Mouse (Mus musculus): ENCODE data around the gene Tmem115.

The Tmem115 gene

DNA sequence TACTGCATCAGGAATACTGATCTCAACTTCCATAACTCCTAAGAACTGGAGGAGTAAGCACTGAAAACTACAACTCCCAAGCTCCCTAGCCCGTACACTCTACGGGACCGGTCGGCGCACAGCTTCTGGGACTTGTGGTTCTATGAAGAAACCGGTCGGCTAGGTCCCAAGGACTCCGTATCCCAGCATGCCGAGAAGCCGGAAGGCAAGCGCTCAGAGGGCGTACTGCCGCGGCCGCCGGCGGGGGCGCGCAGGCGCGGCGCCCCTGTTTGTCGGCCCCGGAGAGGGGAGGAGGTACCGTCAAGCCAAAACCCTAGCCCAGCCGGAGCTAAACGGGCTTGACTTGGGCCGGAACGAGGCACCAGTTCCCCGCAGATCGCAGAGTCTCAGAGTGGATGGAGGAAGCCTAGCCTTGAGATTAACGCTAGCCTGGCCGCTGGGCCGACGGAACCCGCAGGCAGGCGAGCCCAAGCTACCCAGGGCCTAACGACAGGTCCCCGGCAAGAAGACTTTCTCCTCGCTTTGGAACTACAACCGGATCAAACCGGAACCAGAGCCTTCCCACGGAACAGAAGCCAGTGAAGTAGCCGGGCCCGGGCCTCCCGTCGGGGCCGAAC is at the start of gene Tmem115:
Tmem115 (plus strand) TSS at position 155 of the 617 bp plus-strand sequence.
- peak; percentile 98 for DNase-seq (ENCODE audit: extremely low read depth, insufficient read length, low spot score)

DNA sequence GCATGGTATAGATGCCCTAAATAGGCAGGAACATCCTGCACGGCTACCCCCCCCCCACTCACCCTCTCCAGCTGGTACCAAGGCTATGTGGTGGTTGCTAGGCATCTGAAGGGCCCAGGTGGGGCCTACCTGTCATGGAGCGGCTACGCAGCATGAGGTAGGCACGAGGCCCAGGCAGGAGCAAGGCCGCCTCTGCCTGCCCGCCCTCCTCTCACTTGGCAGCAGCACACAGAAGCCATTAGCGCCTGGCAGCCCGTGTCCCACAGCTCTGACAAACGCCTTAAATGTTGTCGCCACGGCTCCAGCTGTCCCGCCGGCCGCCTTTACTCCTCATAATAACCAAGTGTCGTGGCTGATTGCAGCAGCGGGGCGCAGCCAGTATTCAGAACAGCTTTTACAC is 49.4 kb upstream of the Tmem115 start:
- no peak for DNase-seq (ENCODE audit: extremely low read depth, insufficient read length, low spot score)

DNA sequence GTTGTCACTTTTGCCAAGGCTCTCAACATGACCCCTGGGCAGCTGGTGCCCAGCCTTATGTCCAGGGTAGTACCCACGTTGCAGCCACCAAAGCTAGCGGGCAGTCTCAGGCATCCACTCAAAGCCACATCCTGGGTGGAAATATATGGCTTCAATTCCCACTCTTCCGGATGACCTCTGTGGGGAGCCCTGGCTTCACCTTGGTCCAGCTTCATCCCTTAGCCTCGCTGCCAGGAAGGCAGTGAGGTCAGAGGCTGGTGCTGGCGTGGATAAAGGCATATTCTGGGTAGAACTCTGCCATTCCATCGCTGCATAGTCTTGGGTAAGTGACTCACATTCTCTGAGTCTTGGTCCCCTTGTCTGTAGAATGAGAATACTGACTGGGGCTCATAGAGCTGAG is 49.0 kb upstream of the Tmem115 start:
- no peak for DNase-seq (ENCODE audit: extremely low read depth, insufficient read length, low spot score)

DNA sequence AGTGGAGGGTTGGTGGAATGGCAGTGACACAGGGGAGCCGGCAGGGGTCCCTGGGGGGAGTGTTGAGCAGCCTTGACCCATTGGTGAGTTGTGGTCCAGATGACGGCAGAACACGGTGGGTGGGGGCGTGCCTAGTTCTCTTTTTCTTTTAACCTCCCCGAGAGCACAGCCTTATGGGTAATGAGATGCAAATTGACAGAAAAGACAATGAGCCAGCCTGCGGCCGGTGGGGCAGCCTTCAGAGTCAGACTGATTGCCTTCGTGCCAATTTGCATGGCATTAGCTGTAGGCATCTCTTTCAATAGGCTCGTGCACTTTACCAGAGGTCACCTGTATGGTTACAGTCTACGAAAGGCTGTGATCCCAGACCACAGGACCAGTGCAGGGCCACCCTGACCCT is 47.7 kb upstream of the Tmem115 start:
- no peak for DNase-seq (ENCODE audit: extremely low read depth, insufficient read length, low spot score)

DNA sequence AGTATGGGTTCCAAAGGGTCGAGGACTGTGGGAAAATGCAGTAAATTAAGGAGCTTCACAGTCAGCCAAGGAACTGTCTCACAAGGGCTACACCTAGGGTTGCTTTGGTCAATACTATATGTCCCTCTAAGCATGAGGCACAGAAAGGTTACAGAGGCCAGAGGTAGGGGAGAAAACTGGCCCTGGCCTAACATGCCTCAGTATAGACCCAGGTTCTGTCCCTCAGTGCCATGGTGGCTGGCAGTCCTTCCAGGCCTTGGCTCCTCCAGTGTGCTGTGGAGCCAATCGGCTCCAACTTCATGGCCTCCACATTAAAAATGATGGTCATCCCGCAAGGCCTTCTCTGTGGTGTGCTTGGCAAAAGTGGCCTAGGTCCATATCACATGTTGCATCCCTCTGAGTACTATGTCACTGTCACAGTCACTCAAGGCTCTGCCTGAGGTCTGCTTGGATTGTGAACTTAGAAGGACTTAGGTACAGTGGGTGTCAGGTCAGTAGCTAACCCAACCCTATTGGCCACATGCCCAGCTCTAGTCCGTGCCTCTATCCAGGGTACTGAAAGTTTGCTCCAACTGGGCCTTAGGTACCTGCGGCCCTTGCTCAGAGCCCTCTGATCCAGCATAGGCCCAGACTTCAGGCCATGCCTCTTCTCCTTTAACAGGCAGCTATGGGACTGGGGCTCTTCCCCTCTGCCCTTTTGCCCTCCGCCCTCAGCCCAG is 47.1 kb upstream of the Tmem115 start:
- DNase-seq (ENCODE audit: extremely low read depth, insufficient read length, low spot score) = no peak

DNA sequence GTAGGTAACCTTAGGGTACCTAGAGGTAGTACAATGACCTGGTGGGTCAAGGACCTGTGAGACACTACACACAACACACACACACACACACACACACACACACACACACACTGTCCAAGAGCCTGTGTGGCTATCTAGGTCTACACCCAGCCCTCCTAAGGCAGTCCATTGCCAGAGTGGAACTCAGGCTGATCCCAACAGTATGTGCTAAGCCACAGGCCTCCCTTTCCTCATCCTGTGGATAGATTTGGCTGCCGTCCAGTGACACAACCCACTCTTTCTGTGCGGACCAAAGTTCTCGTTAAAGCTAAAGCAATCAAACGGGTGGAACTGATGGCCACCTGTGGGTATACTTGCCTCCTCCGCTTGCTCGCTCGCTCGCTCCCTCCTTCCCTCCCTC is 43.6 kb upstream of the Tmem115 start:
- DNase-seq (ENCODE audit: extremely low read depth, insufficient read length, low spot score) = no peak

DNA sequence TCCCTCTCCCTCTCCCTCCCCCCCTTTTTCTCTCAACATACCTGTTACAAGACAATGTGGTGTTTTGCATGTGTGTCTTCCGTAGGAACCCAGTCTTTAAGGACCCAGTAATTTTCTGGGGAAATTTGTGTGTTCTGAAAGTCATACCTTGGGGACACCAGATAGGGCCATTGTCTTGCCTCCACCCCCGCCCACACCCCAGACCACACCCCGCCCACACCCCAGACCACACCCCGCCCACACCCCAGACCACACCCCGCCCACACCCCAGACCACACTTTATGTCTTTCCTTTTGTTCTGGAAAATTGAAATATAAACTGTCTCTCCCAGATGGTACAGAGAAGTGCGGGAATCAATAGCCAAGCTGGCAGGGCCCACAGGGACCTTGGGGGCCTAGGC is 43.1 kb upstream of the Tmem115 start:
- DNase-seq (ENCODE audit: extremely low read depth, insufficient read length, low spot score) = no peak

DNA sequence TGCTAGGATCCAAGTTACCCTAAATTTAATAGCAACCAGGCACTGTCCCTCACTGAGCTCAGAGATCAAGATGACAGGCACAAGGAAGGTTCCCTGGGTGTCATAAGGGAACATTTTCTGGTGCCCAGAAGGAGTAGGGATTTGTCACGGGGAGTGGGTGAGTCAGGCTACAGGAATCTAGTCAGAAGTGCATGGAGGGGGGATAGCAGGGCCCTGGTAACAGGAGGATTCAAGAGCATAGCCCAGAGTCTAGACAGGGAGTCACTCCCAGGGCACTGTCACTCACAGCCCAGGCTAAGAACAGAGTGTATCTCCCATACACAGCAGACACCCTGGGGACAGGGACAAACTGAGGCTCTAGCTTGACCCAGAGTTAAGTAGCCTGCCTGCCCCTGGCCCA is 40.2 kb upstream of the Tmem115 start:
- peak; percentile 55 for DNase-seq (ENCODE audit: extremely low read depth, insufficient read length, low spot score)

DNA sequence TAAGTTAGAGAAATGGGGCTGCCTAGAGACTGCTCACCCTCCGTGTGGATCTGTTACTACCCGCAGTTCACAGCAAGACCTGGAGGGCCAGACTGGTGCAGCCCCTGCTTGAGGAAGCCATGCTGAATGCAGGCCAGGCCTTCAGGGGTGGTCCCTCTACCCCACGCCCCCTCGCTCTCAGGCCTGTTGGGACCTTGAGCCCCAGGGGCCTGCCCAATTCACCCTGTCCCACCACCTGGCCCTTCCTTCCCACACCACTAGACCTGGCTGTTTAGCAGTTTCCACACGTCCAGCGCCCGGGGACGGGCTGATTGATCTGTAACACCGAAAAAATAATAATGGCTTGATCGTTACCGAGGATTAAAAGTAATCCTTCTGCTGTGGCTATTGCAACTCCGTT is 39.5 kb upstream of the Tmem115 start:
- no peak for DNase-seq (ENCODE audit: extremely low read depth, insufficient read length, low spot score)

DNA sequence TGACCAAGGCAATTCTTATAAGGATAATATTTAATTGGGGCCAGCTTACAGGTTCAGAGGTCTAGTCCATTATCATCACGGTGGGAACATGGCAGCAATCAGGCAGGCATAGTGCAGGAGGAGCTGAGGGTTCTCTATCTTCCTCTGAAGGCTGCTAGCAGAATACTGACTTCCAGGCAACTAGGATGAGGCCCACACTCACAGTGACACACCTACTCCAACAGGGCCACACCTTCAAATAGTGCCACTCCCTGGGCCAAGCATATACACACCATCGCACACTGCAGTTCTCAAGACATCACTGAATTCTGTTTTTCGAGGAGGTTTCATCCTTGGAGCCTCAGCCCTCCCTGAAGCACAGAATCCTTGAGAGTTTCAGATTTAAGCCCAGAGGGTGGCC is 37.4 kb upstream of the Tmem115 start:
- no peak for DNase-seq (ENCODE audit: extremely low read depth, insufficient read length, low spot score)

DNA sequence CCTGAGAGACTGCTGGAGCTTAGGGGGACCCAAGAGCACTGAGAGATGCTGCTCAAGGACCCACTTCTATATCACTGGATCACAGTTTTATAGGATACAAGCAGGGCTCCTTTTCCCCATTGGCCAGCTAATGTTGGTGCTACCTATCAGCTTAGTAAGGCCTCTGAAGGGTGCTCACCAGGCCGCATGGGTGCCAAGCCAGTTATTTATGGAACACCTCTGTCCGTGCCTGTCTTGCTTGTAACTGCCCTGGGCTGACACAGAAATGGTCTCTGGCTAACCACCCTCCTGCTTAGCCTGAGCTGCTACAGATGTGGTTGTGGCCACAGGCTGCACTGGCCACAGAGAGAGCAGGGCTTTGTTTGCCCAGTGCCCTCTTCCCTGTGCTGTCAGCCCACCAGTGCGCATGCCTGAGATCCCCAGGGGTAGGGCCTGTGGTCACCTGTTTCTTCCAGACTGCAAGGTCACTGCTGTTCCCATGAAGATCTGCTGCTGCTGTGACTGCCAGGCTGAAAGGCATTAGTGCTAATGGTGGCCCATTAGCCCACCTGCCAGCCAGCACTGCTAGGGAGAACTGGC is 32.9 kb upstream of the Tmem115 start:
- no peak for DNase-seq (ENCODE audit: extremely low read depth, insufficient read length, low spot score)

DNA sequence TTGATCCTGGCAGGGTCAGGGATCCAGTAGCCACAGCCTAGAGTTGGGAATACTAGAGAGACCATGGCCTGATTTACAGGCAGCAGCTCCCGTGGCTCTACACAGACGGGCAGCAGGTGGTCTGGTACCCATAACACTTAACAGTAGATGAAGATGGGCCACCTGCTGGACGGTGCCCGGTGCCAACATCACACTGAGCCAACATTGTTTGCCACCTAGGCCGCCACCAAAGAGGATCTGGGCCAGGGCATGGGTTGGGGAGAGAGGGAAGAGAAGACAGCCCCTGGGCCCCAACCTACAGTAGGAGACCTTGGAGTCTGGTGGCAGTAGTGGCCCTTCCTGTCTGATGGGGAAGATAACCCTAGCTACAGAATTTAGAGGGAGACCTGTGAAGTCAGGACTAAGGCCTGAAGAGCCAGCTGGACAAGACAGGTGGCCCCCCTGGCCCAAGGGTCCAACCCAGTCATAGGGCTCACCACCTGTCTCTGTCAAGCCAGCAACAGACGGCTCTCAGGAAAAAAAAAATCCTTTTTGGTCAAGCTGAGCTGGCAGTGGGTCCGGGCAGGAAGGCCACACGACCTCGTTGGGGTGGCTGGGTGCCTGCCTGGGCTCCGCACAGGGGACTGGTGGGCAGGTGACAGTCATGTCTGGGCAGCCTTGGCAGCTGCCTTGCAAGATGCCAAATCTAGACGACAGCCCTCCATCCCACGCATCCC is 31.5 kb upstream of the Tmem115 start:
- DNase-seq (ENCODE audit: extremely low read depth, insufficient read length, low spot score) = no peak

DNA sequence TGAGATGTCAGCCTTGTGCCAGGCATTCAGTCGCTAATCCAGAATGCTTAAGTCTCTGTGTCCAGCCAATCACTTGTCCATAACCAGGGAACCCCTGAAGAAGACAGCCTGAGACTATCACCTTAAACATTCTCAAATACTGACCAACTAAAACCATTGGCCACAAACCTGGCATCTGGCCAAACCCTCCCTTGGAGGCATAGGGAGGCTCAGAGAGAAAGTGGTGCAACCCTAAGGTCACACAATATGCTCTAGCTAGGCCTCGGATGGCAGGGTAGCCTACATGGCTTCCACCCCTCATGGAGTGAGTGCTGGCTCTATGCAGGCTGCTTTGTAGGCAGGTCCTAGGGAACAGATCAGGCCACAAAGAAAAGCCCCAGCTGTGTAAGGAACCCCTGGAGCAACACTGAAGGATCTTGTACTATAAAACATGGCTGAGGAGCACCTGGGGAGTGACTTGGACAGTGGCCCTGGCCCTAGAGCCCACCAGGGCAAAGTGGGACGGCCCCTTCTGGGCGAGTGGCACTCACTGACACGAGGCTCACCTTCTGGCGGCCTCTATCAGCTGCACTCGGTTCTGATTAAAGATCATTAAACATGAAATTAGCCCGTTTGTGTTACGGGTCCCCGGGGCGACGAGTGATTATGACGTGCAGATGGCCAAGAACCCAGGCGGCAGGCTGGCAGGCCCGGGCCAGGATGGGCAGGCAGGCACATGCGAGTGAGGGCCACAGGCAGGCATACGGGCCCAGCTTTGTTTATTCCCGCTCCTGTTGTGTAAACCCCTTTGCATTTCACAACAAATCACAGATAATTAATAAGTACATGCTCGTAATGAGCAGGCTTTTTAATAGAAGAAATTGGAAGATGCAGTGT is 28.8 kb upstream of the Tmem115 start:
- no peak for DNase-seq (ENCODE audit: extremely low read depth, insufficient read length, low spot score)

DNA sequence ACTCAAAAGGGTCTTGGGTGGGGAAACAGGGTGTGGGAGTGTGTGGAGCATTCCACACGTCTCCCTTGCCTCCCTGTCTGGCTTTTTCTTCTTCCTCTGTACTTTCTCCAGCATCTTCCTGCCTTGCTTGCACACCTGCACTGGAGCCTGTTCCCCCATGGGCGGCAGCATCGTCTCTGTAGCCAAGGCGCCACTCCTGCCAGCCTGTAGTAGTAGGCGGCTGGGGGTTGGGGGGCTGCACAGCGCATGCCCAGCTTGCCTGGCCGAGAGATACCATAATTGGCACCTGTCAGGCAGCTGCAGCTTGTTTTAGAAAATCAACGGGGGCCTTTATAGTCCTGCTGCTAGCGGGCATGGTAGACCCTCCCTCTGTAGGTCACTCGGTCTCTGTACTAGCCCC is 25.5 kb upstream of the Tmem115 start:
- no peak for DNase-seq (ENCODE audit: extremely low read depth, insufficient read length, low spot score)

DNA sequence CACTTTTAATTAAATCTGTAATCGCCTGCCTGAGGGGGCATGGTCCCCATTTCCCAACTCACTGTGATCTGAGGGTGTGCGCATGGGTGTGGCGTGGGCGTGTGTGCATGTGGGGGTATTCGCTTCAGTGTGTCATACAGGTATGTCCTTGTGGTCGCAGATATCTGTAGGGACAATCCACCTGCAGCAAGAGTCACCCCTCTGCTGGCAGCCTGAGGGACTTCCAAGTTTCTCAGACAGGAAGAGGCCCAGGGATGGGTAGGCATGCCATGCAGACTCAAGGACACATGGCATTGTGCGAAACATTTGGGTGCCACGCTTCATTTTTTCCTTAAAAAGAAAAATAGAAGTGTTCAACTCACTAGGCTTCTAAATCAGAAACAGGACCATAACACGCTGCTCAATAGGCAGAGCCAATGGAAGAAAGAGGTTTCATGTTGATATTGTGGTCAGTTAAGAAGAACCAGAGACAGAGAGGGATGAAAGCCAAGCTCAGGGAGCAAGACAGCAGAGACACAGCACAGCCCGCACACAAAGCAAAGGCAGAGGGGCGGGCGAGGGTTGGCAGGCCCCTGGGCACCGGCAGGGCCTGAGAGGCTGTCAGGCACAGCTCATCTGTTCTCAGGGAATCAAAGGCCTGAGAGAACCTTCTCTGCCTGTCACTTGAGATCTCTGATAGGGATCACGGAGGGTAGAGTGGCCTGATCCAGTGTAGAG is 23.2 kb upstream of the Tmem115 start:
- no peak for DNase-seq (ENCODE audit: extremely low read depth, insufficient read length, low spot score)

DNA sequence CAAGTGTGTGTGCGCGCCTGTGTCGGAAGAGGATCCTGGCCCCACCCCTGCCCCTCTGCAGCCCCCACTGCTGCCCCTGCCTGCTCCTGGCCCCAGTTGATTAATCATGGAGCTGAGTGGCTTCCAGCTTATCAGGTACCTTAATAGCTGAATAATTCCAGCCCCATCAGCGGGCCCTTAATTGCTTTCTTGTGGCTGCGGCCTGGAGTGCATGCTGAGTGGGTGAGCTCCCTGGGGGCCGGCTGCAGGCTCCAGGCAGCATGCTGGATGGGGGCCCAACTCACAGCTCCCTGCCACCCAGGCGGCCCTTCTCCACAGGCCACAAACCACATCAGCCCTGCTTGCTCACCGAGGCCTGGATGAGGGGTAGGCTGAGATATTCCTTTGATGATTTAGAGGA is 22.3 kb upstream of the Tmem115 start:
- DNase-seq (ENCODE audit: extremely low read depth, insufficient read length, low spot score) = no peak

DNA sequence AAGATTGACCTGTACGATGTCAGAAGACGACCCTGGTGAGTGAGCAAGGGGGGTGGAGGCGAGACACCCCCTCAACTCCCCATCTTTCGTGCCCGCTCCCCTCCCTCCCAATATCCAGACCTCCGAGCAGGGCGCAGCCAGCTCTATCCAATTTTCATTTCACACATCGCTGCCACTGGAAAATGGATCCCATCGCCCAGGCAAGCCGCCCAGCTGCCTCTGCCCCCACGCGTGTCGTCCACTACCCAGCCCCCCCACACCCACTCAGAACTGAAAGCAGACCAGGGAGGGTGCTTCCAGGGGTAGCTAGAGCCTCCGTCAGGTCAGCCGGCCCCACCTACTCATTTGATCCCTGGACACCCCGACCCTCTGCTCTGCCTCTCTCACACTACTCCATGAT is 21.4 kb upstream of the Tmem115 start:
- no peak for DNase-seq (ENCODE audit: extremely low read depth, insufficient read length, low spot score)

DNA sequence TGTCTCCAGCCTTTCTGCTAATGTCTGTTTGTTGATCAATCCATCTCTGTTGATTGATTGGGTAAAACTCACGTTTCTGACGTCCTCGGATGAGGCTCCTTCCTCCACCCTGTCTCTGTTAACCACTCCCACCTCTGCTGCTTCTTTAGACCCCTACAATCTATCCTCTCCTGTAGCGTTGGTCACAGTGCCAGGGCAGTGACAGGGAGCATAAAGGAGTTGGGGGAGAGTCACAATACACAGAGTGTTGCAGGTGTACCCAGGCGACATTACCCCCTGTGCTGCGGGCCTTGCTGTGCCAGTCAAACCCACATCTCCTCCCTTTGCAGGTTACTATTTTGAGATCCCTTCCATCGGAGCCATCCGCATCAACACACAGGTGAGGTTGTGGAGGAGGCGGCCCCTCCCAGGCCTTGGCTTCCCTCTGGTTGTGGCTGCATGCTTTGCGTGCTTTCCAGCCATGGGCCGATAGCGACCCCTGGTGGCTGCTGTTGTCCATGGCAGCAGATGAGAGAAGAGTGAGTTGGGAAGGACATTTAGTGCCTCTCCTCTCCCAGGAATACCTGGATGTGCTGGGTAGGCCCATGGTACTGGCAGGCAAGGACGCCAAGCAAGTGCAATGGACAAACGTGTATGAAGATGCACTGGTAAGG is 19.3 kb upstream of the Tmem115 start:
- DNase-seq (ENCODE audit: extremely low read depth, insufficient read length, low spot score) = peak; percentile 28

DNA sequence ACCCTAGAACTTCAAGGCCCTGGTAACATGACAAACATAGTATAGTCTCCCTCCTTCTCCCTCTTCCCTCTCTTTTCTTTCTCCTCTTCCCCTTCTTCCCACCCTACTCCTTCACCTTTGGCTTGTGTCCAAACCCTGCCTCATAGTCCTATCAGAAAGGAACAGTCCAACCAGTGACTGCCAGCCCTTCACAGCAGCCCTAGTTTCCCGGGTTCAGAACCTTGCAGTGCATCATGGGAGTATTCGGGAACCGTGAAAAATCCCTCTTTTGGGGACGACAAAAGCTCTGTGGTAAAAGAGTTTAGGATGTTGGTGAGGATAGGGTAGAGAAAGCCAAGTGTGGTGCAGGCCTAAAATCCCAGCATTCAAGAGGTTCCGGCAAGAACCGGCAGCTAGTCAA is 13.4 kb upstream of the Tmem115 start:
- DNase-seq (ENCODE audit: extremely low read depth, insufficient read length, low spot score) = no peak

DNA sequence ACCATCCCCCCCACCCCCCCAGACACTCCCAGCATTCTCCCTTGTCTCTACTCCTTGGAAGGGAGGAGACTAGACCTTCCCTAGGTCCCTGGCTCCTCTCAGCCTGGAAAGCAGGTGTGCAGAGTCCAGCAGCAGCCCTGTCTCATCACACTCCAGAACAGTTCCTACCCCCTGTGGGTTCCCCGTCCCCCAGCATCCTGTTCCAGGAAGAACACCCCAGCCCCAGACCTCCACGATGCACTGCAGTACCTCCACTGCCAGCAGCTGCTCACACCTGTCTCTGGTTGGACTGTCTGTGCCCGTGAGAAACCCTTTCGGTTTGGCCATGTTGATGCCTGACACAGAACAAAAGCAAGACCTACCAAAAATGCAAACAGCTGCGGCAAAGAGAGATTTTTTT is 12.6 kb upstream of the Tmem115 start:
- DNase-seq (ENCODE audit: extremely low read depth, insufficient read length, low spot score) = no peak

All from 3134 (cell line).